Mouse (Mus musculus): ENCODE data around the gene Mid1.
"Not testable (repeated sequence)": the region's sequence is repeated elsewhere in the genome, so short reads cannot be mapped to it uniquely, and the experiment has no call there.

The Mid1 gene

GRCm38 (mm10) chrX:169971562-169971961, 286.6 kb downstream of the Mid1 start:
- not testable (repeated sequence) for DNase-seq (ENCODE audit: low read depth, low spot score)

GRCm38 (mm10) chrX:169972131-169972530, 287.1 kb downstream of the Mid1 start:
- not testable (repeated sequence) for DNase-seq (ENCODE audit: low read depth, low spot score)

GRCm38 (mm10) chrX:169972791-169973494, 287.9 kb downstream of the Mid1 start:
- DNase-seq (ENCODE audit: low read depth, low spot score), result not testable (repeated sequence)

GRCm38 (mm10) chrX:169973806-169974205, 288.8 kb downstream of the Mid1 start:
- DNase-seq (ENCODE audit: low read depth, low spot score), result not testable (repeated sequence)

- DNase-seq (ENCODE audit: low read depth, low spot score), result not testable (repeated sequence)
These were observed 289.5 kb downstream of the Mid1 start for GRCm38 (mm10) chrX:169974456-169974855.

GRCm38 (mm10) chrX:169974974-169975373, 290.0 kb downstream of the Mid1 start:
- DNase-seq (ENCODE audit: low read depth, low spot score), result not testable (repeated sequence)

GRCm38 (mm10) chrX:169975681-169976131, 290.7 kb downstream of the Mid1 start:
- not testable (repeated sequence) for DNase-seq (ENCODE audit: low read depth, low spot score)

- not testable (repeated sequence) for DNase-seq (ENCODE audit: low read depth, low spot score)
These were observed 291.3 kb downstream of the Mid1 start for GRCm38 (mm10) chrX:169976340-169976739.

- not testable (repeated sequence) for DNase-seq (ENCODE audit: low read depth, low spot score)
These were observed 292.9 kb downstream of the Mid1 start for GRCm38 (mm10) chrX:169977856-169978435.

- DNase-seq (ENCODE audit: low read depth, low spot score), result not testable (repeated sequence)
These were observed 293.7 kb downstream of the Mid1 start for GRCm38 (mm10) chrX:169978436-169979381.

GRCm38 (mm10) chrX:169979461-169980202, 294.6 kb downstream of the Mid1 start:
- not testable (repeated sequence) for DNase-seq (ENCODE audit: low read depth, low spot score)

GRCm38 (mm10) chrX:169980203-169980556, 295.2 kb downstream of the Mid1 start:
- not testable (repeated sequence) for DNase-seq (ENCODE audit: low read depth, low spot score)

GRCm38 (mm10) chrX:169980809-169981289, 295.9 kb downstream of the Mid1 start:
- no peak for DNase-seq (ENCODE audit: low read depth, low spot score)

GRCm38 (mm10) chrX:169981761-169982181, 296.8 kb downstream of the Mid1 start:
- DNase-seq (ENCODE audit: low read depth, low spot score), result not testable (repeated sequence)

- DNase-seq (ENCODE audit: low read depth, low spot score), result not testable (repeated sequence)
These were observed 297.8 kb downstream of the Mid1 start for GRCm38 (mm10) chrX:169982606-169983400.

GRCm38 (mm10) chrX:169983401-169984165, 298.6 kb downstream of the Mid1 start:
- DNase-seq (ENCODE audit: low read depth, low spot score), result not testable (repeated sequence)

- DNase-seq (ENCODE audit: low read depth, low spot score), result not testable (repeated sequence)
These were observed 299.3 kb downstream of the Mid1 start for GRCm38 (mm10) chrX:169984331-169984730.

GRCm38 (mm10) chrX:169984853-169985252, 299.9 kb downstream of the Mid1 start:
- DNase-seq (ENCODE audit: low read depth, low spot score), result not testable (repeated sequence)

- not testable (repeated sequence) for DNase-seq (ENCODE audit: low read depth, low spot score)
These were observed 300.8 kb downstream of the Mid1 start for GRCm38 (mm10) chrX:169985796-169986195.

Data from brain, embryonic 18.5 days (tissue).